Mouse (Mus musculus) lung, embryonic 14.5 days (tissue): Measurements from ENCODE around the gene Rere. TPM values are rescaled to one million over a fixed set of nuclear protein-coding genes. Genes with fewer than 3 reads are reported as not detected.

Source experiments
- ATAC-seq: fragments of 200-750 bp; cut with Nextera tagmentation; 2 replicates; pipeline ENCODE4 v1.8.0; 2017; ENCODE audit warnings: mild to moderate bottlenecking, moderate TSS enrichment, moderate library complexity; ENCODE audit not compliant: insufficient read depth
- DNase-seq: peaks from one replicate; pipeline ENCODE4 v3.0.0-alpha.2; 2015
- H3K27ac ChIP-seq: fragments of 300-500 bp; sonication (generic); 2 replicates; pipeline ENCODE4 v1.5.1; 2014; ENCODE audit warnings: low read depth, mild to moderate bottlenecking, moderate library complexity
- H3K27me3 ChIP-seq: fragments of 300-500 bp; sonication (generic); 2 replicates; pipeline ENCODE4 v1.6.1; 2014; ENCODE audit warnings: low read length, control low read depth; ENCODE audit not compliant: insufficient read depth
- H3K36me3 ChIP-seq: fragments of 300-500 bp; sonication (generic); 2 replicates; pipeline ENCODE4 v1.6.1; 2014; ENCODE audit warnings: control low read depth; ENCODE audit not compliant: insufficient read depth
- H3K4me1 ChIP-seq: fragments of 300-500 bp; sonication (generic); 2 replicates; pipeline ENCODE4 v1.6.1; 2014; ENCODE audit warnings: antibody characterized with exemption, control low read depth; ENCODE audit not compliant: insufficient read depth
- H3K4me2 ChIP-seq: fragments of 300-500 bp; sonication (generic); 2 replicates; pipeline ENCODE4 v1.6.1; 2014; ENCODE audit warnings: mild to moderate bottlenecking
- H3K4me3 ChIP-seq: fragments of 300-500 bp; sonication (generic); 2 replicates; pipeline ENCODE4 v1.5.1; 2014; ENCODE audit warnings: low read depth, low read length
- H3K9ac ChIP-seq: fragments of 300-500 bp; sonication (generic); 2 replicates; pipeline ENCODE4 v1.6.1; 2014
- H3K9me3 ChIP-seq: fragments of 300-500 bp; sonication (generic); 2 replicates; pipeline ENCODE4 v1.6.1; 2016; ENCODE audit warnings: low read depth, low read length, control low read depth
- CTCF ChIP-seq: IDR thresholded peaks from 2 replicates; pipeline ENCODE4 v1.5.1; 2016; ENCODE audit warnings: antibody characterized with exemption, low read depth
- WGBS: fragments of 180-500 bp; shearing (Covaris S2); extraction: QIAGEN DNeasy Blood & Tissue Kit; methylation state at CpG from one replicate; pipeline ENCODE4 v1.1.7; 2014; 5-methylcytosine and 5-hydroxymethylcytosine counted together
- polyA plus RNA-seq: library from polyadenylated mRNA; unstranded; fragments of >200 nt; fragmentation: Nextera tagmentation; extraction: Ambion mirVana; gene quantifications from 2 replicates; pipeline ENCODE4 v1.2.1, GENCODE M21; 2014

Rere gene
- polyA plus RNA-seq, 1 experiment from 2014 or later, result 41.5 TPM

- no peak for TF ChIP-seq CTCF
Observed at GRCm38 (mm10) chr4:150608670-150609069, 327.2 kb downstream of the Rere start.

GRCm38 (mm10) chr4:150613715-150614114, 332.3 kb downstream of the Rere start:
- no peak for TF ChIP-seq CTCF
- H3K4me1 ChIP-seq, result no peaks in the 10 kb centered on the region
- WGBS, result 86% methylated on average over 7 of the region's 7 CpGs
- H3K27ac ChIP-seq, result no peak overlapping the region
- H3K4me3 ChIP-seq, result no peak overlapping the region
- peaks cover 91% of the 10 kb centered on the region for H3K36me3 ChIP-seq
- ATAC-seq (no peak), DNase-seq (no peak)
- H3K27me3 ChIP-seq, result no peaks in the 10 kb centered on the region
- H3K4me2 ChIP-seq, result no peak overlapping the region
- no peaks in the 10 kb centered on the region for H3K9me3 ChIP-seq
- H3K9ac ChIP-seq, result no peak overlapping the region

More at GRCm38 (mm10) chr4:150608670-150609069, 327.2 kb downstream of the Rere start:
- no peak for ATAC-seq
- Histone ChIP-seq H3K4me2 (no peak overlapping the region), H3K9ac (no peak overlapping the region), H3K9me3 (no peaks in the 10 kb centered on the region), H3K27me3 (no peaks in the 10 kb centered on the region), H3K4me3 (no peak overlapping the region), H3K36me3 (peaks cover 44% of the 10 kb centered on the region), H3K27ac (no peak overlapping the region), H3K4me1 (no peaks in the 10 kb centered on the region)
- 91% methylated on average over 3 of the region's 3 CpGs for WGBS
- DNase-seq, result no peak

GRCm38 (mm10) chr4:150615251-150616028, 334.0 kb downstream of the Rere start:
- Histone ChIP-seq H3K4me2 (no peak overlapping the region), H3K27me3 (no peaks in the 10 kb centered on the region), H3K9ac (no peak overlapping the region; the same call in 1 of the 2 replicates), H3K36me3 (peaks cover 96% of the 10 kb centered on the region), H3K9me3 (no peaks in the 10 kb centered on the region), H3K4me3 (no peak overlapping the region), H3K4me1 (no peaks in the 10 kb centered on the region), H3K27ac (no peak overlapping the region)
- DNase-seq (no peak), ATAC-seq (no peak)
- 84% methylated on average over 12 of the region's 12 CpGs for WGBS
- no peak for TF ChIP-seq CTCF

- ATAC-seq, result no peak
- Histone ChIP-seq H3K4me3 (no peak overlapping the region), H3K4me1 (no peaks in the 10 kb centered on the region), H3K27me3 (no peaks in the 10 kb centered on the region), H3K9me3 (no peaks in the 10 kb centered on the region), H3K4me2 (no peak overlapping the region), H3K36me3 (peaks cover 96% of the 10 kb centered on the region), H3K27ac (no peak overlapping the region), H3K9ac (no peak overlapping the region; the same call in 1 of the 2 replicates)
- no peak for TF ChIP-seq CTCF
- 77% methylated on average over 13 of the region's 13 CpGs for WGBS
- DNase-seq, result peak; percentile 61
Observed at GRCm38 (mm10) chr4:150616029-150616420, 334.6 kb downstream of the Rere start.

GRCm38 (mm10) chr4:150616841-150617240, 335.4 kb downstream of the Rere start:
- Histone ChIP-seq H3K4me3 (no peak overlapping the region), H3K9ac (no peak overlapping the region), H3K36me3 (peaks cover 94% of the 10 kb centered on the region), H3K27ac (no peak overlapping the region), H3K4me2 (no peak overlapping the region), H3K4me1 (no peaks in the 10 kb centered on the region), H3K9me3 (no peaks in the 10 kb centered on the region), H3K27me3 (no peaks in the 10 kb centered on the region)
- 95% methylated on average over 20 of the region's 20 CpGs for WGBS
- no peak for TF ChIP-seq CTCF
- DNase-seq (no peak), ATAC-seq (no peak)

- H3K9me3 ChIP-seq, result no peaks in the 10 kb centered on the region
Observed at GRCm38 (mm10) chr4:150619011-150619410, 337.6 kb downstream of the Rere start.

GRCm38 (mm10) chr4:150622641-150623040, 341.2 kb downstream of the Rere start:
- WGBS, result 91% methylated on average over 13 of the region's 13 CpGs
- no peaks in the 10 kb centered on the region for H3K9me3 ChIP-seq

More at GRCm38 (mm10) chr4:150619011-150619410, 337.6 kb downstream of the Rere start:
- DNase-seq, result no peak
- 88% methylated on average over 7 of the region's 7 CpGs for WGBS
- TF ChIP-seq CTCF, result no peak
- no peaks in the 10 kb centered on the region for H3K27me3 ChIP-seq
- ATAC-seq, result no peak
- H3K9ac ChIP-seq, result no peak overlapping the region
- H3K4me3 ChIP-seq, result no peak overlapping the region
- no peak overlapping the region for H3K27ac ChIP-seq
- no peaks in the 10 kb centered on the region for H3K4me1 ChIP-seq
- no peak overlapping the region for H3K4me2 ChIP-seq
- H3K36me3 ChIP-seq, result peaks cover 87% of the 10 kb centered on the region

More at GRCm38 (mm10) chr4:150622641-150623040, 341.2 kb downstream of the Rere start:
- H3K4me3 ChIP-seq, result no peak overlapping the region
- ATAC-seq, result no peak
- peaks cover 51% of the 10 kb centered on the region for H3K36me3 ChIP-seq
- 0 out of 2 replicates have a peak overlapping the region, but pooled peaks have one; percentile 18 for H3K27ac ChIP-seq
- H3K4me1 ChIP-seq, result no peaks in the 10 kb centered on the region
- TF ChIP-seq CTCF, result no peak
- no peak overlapping the region for H3K4me2 ChIP-seq
- no peak for DNase-seq
- H3K9ac ChIP-seq, result no peak overlapping the region
- no peaks in the 10 kb centered on the region for H3K27me3 ChIP-seq
